Mouse (Mus musculus) kidney, adult 2 months (tissue): ENCODE results near the gene Olfr71. TPM values are rescaled to one million over a fixed set of nuclear protein-coding genes. Genes with fewer than 3 reads are reported as not detected.

ENCODE experiments used
- DNase-seq: peaks from one replicate; pipeline ENCODE4 v3.0.0; 2021
- H3K27ac ChIP-seq: fragments of 200-500 bp; 2 replicates; pipeline ENCODE4 v1.5.1; 2012; ENCODE audit warnings: low read depth, low read length, control low read depth, inconsistent platforms; ENCODE audit not compliant: insufficient read depth
- H3K27me3 ChIP-seq: fragments of 200-500 bp; replicated peaks from 2 replicates; pipeline ENCODE4 v1.6.1; 2012; ENCODE audit warnings: mild to moderate bottlenecking, moderate library complexity, low read length, inconsistent platforms; ENCODE audit not compliant: control insufficient read depth, insufficient read depth
- H3K36me3 ChIP-seq: fragments of 200-500 bp; 2 replicates; pipeline ENCODE4 v1.6.1; 2012; ENCODE audit warnings: mild to moderate bottlenecking, moderate library complexity, low read length, inconsistent platforms; ENCODE audit not compliant: control insufficient read depth, insufficient read depth
- H3K4me1 ChIP-seq: fragments of 200-500 bp; 2 replicates; pipeline ENCODE4 v1.6.1; 2011; ENCODE audit warnings: low read length; ENCODE audit not compliant: control insufficient read depth, insufficient read depth
- H3K4me3 ChIP-seq: fragments of 200-500 bp; 2 replicates; pipeline ENCODE4 v1.5.1; 2011; ENCODE audit warnings: mild to moderate bottlenecking, low read depth, low read length, control low read depth; ENCODE audit not compliant: insufficient read depth
- CTCF ChIP-seq: fragments of 200-500 bp; conservative IDR thresholded peaks from 2 replicates; pipeline ENCODE4 v1.5.1; 2011; ENCODE audit warnings: low read depth, mild to moderate bottlenecking, control low read depth, low read length, moderate library complexity, mixed read lengths; ENCODE audit not compliant: insufficient read depth, insufficient read length
- POLR2A ChIP-seq: fragments of 200-500 bp; IDR thresholded peaks from one replicate; pipeline ENCODE4 v1.6.1; 2011; ENCODE audit warnings: low read depth, low read length, control low read depth
- WGBS: fragments of 180-500 bp; shearing (Covaris S2); methylation state at CpG from one replicate; pipeline ENCODE4 v1.1.7; 2018; 5-methylcytosine and 5-hydroxymethylcytosine counted together
- polyA plus RNA-seq: library from polyadenylated mRNA; depleted of rRNA; stranded (reverse); fragments of >200 nt; gene quantifications from 2 replicates; pipeline ENCODE4 v1.2.3, GENCODE M21; 2012

Gene Olfr71
- polyA plus RNA-seq, 1 experiment = not detected

GRCm38 (mm10) chr4:43737144-43737543, 27.1 kb upstream of the Olfr71 start:
- no peak for TF ChIP-seq CTCF
- no peak for TF ChIP-seq POLR2A
- no peak overlapping the region for H3K4me3 ChIP-seq
- H3K36me3 ChIP-seq = no peaks in the 10 kb centered on the region
- WGBS = 75% methylated on average over 6 of the region's 6 CpGs
- H3K27me3 ChIP-seq = no peaks in the 10 kb centered on the region
- peak; percentile 38 for DNase-seq
- H3K4me1 ChIP-seq = no peaks in the 10 kb centered on the region
- H3K27ac ChIP-seq = no peak overlapping the region

- Histone ChIP-seq H3K27me3 (no peaks in the 10 kb centered on the region), H3K4me1 (peaks cover 3% of the 10 kb centered on the region; the same call in 1 of the 2 replicates), H3K36me3 (no peaks in the 10 kb centered on the region), H3K27ac (no peak overlapping the region), H3K4me3 (no peak overlapping the region)
- WGBS = 68% methylated on average over 5 of the region's 5 CpGs
- no peak for DNase-seq
- TF ChIP-seq POLR2A (no peak), CTCF (no peak)
Observed at GRCm38 (mm10) chr4:43733186-43733585, 23.1 kb upstream of the Olfr71 start.

GRCm38 (mm10) chr4:43732171-43732570, 22.1 kb upstream of the Olfr71 start:
- H3K27ac ChIP-seq = peak overlapping the region; percentile 54
- TF ChIP-seq CTCF = no peak
- no peak for TF ChIP-seq POLR2A
- WGBS = 29% methylated on average over 1 of the region's 1 CpGs
- H3K4me3 ChIP-seq = peak overlapping the region; percentile 28; the same call in 1 of the 2 replicates
- no peaks in the 10 kb centered on the region for H3K27me3 ChIP-seq
- H3K4me1 ChIP-seq = peaks cover 3% of the 10 kb centered on the region
- H3K36me3 ChIP-seq = no peaks in the 10 kb centered on the region
- DNase-seq = no peak

GRCm38 (mm10) chr4:43730750-43731297, 20.8 kb upstream of the Olfr71 start:
- H3K27ac ChIP-seq = peak overlapping the region; percentile 97
- H3K4me3 ChIP-seq = peak overlapping the region; percentile 29

GRCm38 (mm10) chr4:43729794-43730550, 19.9 kb upstream of the Olfr71 start, which contains the start of gene Spaar:
TSS of gene Spaar (plus strand) at chr4:43730034.
- H3K27me3 ChIP-seq = no peaks in the 10 kb centered on the region
- H3K4me3 ChIP-seq = peak within 1 kb of the TSS; percentile 29
- H3K36me3 ChIP-seq = no peaks in the 10 kb centered on the region
- 47% methylated on average over 14 of the region's 14 CpGs for WGBS
- H3K27ac ChIP-seq = peak within 1 kb of the TSS; percentile 97
- TF ChIP-seq POLR2A (no peak), CTCF (no peak)
- DNase-seq = peak; percentile 84
- H3K4me1 ChIP-seq = peaks cover 3% of the 10 kb centered on the region

More at GRCm38 (mm10) chr4:43730750-43731297, 20.8 kb upstream of the Olfr71 start:
- 74% methylated on average over 21 of the region's 21 CpGs for WGBS
- Histone ChIP-seq H3K4me1 (peaks cover 3% of the 10 kb centered on the region), H3K36me3 (no peaks in the 10 kb centered on the region), H3K27me3 (no peaks in the 10 kb centered on the region)
- no peak for DNase-seq
- TF ChIP-seq CTCF = no peak
- TF ChIP-seq POLR2A = no peak

- no peak for TF ChIP-seq POLR2A
- TF ChIP-seq CTCF = no peak
- Histone ChIP-seq H3K4me3 (no peak overlapping the region), H3K27me3 (no peaks in the 10 kb centered on the region), H3K36me3 (no peaks in the 10 kb centered on the region), H3K27ac (peak overlapping the region; percentile 97), H3K4me1 (peaks cover 3% of the 10 kb centered on the region)
- WGBS = 61% methylated on average over 3 of the region's 3 CpGs
- DNase-seq = no peak
Observed at GRCm38 (mm10) chr4:43729126-43729525, 19.1 kb upstream of the Olfr71 start.

GRCm38 (mm10) chr4:43728576-43728954, 18.5 kb upstream of the Olfr71 start:
- Histone ChIP-seq H3K27me3 (no peaks in the 10 kb centered on the region), H3K36me3 (no peaks in the 10 kb centered on the region), H3K27ac (peak overlapping the region; percentile 97), H3K4me1 (peaks cover 3% of the 10 kb centered on the region), H3K4me3 (no peak overlapping the region)
- peak; percentile 87 for DNase-seq
- TF ChIP-seq CTCF = no peak
- peak; percentile 36 for TF ChIP-seq POLR2A
- WGBS = 21% methylated on average over 5 of the region's 5 CpGs
